Mouse (Mus musculus): ENCODE data around the gene Rtl1.

GRCm38 (mm10) chr12:109552754-109553525 lies 47.2 kb downstream of the Rtl1 start:
- TF ChIP-seq POLR2A (IDR thresholded peaks at IDR 0.05; ENCODE audit: extremely low read depth, insufficient read depth, low read length) (no peak), CTCF (IDR thresholded peaks at IDR 0.05; ENCODE audit: extremely low read depth, insufficient read depth, low read length) (no peak)

Data from cortical plate, adult 2 months (tissue).